Mouse (Mus musculus) embryonic facial prominence, embryonic 12.5 days (tissue): ENCODE results near the gene Il17rb. TPM values are rescaled to one million over a fixed set of nuclear protein-coding genes. Genes with fewer than 3 reads are reported as not detected.

Experiments
- ATAC-seq: fragments of 200-750 bp; cut with Nextera tagmentation; 2 replicates; pipeline ENCODE4 v1.8.0; 2017; ENCODE audit not compliant: insufficient number of reproducible peaks, insufficient read depth, low FRiP score, low TSS enrichment
- H3K27ac ChIP-seq: fragments of 300-500 bp; sonication (generic); 2 replicates; pipeline ENCODE4 v1.5.1; 2016; ENCODE audit warnings: mild to moderate bottlenecking
- H3K27me3 ChIP-seq: fragments of 300-500 bp; sonication (generic); 2 replicates; pipeline ENCODE4 v1.6.1; 2016; ENCODE audit warnings: mild to moderate bottlenecking, moderate library complexity
- H3K36me3 ChIP-seq: fragments of 300-500 bp; sonication (generic); 2 replicates; pipeline ENCODE4 v1.6.1; 2016; ENCODE audit warnings: mild to moderate bottlenecking
- H3K4me1 ChIP-seq: fragments of 300-500 bp; sonication (generic); 2 replicates; pipeline ENCODE4 v1.6.1; 2016
- H3K4me2 ChIP-seq: fragments of 300-500 bp; sonication (generic); replicated peaks from 2 replicates; pipeline ENCODE4 v1.6.1; 2016; ENCODE audit warnings: mild to moderate bottlenecking, moderate library complexity
- H3K4me3 ChIP-seq: fragments of 300-500 bp; sonication (generic); 2 replicates; pipeline ENCODE4 v1.5.1; 2016; ENCODE audit warnings: mild to moderate bottlenecking
- H3K9ac ChIP-seq: fragments of 300-500 bp; sonication (generic); 2 replicates; pipeline ENCODE4 v1.6.1; 2016; ENCODE audit warnings: mild to moderate bottlenecking, moderate library complexity
- H3K9me3 ChIP-seq: fragments of 300-500 bp; sonication (generic); 2 replicates; pipeline ENCODE4 v1.6.1; 2016; ENCODE audit warnings: mild to moderate bottlenecking, moderate library complexity
- WGBS: fragments of 180-500 bp; shearing (Covaris S2); methylation state at CpG from one replicate; pipeline ENCODE4 v1.1.7; 2016; 5-methylcytosine and 5-hydroxymethylcytosine counted together
- polyA plus RNA-seq: library from polyadenylated mRNA; unstranded; fragments of >200 nt; fragmentation: Nextera tagmentation; extraction: Ambion mirVana; gene quantifications from 2 replicates; pipeline ENCODE4 v1.2.1, GENCODE M21; 2016

The Il17rb gene
- polyA plus RNA-seq, 1 experiment from 2014 or later: 0.63 TPM

DNA sequence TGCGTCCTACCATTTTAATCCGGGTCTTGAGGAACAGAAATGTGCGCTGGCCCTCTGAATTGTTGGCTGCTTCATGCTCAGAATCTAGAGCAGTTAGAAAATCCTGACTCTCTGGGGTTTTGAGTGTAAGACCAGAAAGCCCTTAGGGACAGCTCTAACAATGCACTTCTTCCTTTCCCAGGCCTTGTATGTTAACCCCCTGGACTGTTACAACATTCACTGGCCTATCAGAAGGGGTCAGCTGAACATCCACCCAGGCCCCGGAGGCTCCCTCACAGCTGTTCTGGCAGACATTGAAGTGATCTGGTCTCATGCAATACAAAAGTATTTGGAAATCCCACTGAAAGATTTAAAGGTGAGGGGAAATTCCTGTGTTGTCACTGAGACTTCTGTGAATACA is 22.6 kb downstream of the Il17rb start:
- Histone ChIP-seq H3K27ac (no peak overlapping the region), H3K4me3 (no peak overlapping the region), H3K9ac (no peak overlapping the region), H3K9me3 (0 out of 2 replicates have a peak, but pooled peaks cover 1% of the 10 kb centered on the region), H3K36me3 (peaks cover 99% of the 10 kb centered on the region), H3K4me1 (no peaks in the 10 kb centered on the region), H3K27me3 (no peaks in the 10 kb centered on the region), H3K4me2 (no peak overlapping the region)
- ATAC-seq: no peak
- 93% methylated on average over 4 of the region's 4 CpGs for WGBS

DNA sequence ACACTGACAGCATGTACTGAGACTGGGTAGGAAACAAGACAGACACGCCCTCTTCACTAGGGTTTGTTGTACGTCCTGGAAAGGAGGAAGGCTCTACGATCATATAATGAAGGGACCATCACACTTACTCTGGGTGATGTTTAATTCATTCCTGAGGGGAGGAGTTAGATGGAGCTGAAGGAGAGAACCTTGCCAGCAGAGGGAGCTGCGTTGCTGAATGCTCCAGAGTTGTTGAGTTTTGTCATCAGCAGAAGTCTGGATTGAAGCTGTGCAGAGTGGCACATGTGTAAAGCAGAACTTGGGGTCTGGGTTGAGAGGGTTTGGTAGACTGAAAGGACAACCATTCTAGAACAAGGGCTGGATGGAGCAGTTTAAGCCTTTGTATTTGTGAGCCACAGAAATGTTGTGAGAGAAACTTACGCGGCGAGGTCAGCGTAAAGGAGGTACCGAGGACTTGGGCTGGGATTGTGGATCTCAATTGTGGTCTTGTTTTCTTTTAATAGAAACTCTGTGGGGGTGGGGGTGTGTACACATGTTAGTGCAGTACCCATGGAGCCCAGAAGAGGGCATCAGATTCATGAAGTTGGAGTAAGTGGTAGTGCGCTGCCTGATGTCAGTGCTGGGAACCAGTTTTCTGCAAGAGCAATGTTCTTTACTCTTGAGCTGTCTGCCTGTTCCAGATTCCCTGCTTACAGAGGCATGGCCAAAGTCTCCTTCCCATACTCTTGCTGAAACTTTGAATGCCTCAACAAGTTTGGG is 28.1 kb downstream of the Il17rb start:
- 0 out of 2 replicates have a peak, but pooled peaks cover 6% of the 10 kb centered on the region for H3K9me3 ChIP-seq
- no peak for ATAC-seq
- peaks cover 59% of the 10 kb centered on the region for H3K36me3 ChIP-seq
- WGBS: 95% methylated on average over 10 of the region's 10 CpGs
- H3K27ac ChIP-seq: no peak overlapping the region
- H3K27me3 ChIP-seq: no peaks in the 10 kb centered on the region
- H3K4me3 ChIP-seq: no peak overlapping the region
- peaks cover 9% of the 10 kb centered on the region; the same call in 1 of the 2 replicates for H3K4me1 ChIP-seq
- no peak overlapping the region for H3K9ac ChIP-seq
- no peak overlapping the region for H3K4me2 ChIP-seq

DNA sequence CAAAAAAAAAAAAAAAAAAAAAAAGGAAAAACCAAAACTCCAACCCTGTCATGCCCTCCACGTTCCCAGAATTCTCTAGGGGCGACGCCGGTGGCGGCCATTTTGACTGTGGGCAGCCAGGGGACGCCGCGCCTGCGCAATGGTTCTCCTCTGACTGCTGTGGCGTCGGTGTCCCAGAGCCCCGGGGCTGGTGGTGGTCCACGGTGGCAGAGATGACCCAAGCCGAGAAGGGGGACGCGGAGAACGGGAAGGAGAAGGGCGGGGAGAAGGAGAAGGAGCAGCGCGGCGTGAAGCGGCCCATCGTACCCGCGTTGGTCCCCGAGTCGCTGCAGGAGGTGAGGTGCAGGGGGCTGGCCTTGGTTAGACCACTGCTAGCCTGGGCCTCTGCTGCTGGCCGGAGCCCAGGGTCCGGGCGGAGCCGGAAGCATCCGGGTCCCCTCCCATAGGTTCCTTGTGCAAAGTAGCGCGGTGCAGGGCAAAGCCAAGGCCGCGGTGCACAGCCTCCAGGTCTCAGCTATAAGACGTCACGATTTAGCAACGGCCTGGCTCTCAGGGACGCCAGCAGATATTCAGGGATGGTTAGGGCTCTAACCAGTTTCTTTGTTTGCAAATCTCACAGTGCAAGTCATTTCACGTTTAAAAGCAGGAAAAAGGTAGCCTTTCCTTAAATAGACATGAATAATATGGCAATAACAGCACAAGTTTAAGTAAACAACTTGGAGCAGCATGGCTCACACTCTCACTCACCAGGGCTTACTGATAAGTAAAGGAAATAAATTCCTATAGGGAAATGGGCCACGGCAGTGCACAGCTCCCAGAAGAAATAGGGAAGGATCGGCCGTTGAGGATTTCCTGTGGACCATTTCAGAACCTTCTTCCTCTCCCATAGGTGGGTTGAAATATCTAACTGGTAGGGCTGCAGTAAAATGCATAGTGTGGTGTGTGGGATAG is 30.2 kb downstream of the Il17rb start, which contains the start of gene Actr8:
Gene Actr8 (plus strand): TSS at position 84 of the 951 bp plus-strand sequence.
- H3K9me3 ChIP-seq: 0 out of 2 replicates have a peak, but pooled peaks cover 6% of the 10 kb centered on the region

DNA sequence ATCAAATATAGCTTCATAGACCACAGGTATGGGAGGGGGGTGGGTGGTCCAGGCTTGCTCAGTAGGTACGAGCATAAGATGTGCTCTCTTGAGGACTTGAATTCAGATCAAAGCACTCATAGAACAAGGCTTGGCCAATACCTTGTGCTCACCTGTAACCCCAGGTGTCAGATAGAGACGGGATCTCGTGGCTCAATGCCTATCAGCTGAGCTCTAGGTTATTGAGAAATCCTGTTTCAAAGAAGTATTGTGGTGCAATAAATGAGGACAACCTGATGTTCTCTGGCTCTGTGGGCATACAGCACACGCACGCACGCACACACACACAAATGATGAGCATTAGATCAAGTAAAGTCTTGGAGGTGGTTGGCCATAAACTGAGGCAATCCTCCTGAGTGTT is 31.8 kb downstream of the Il17rb start:
- Histone ChIP-seq H3K4me1 (peaks cover 9% of the 10 kb centered on the region; the same call in 1 of the 2 replicates), H3K27ac (no peak overlapping the region), H3K4me3 (no peak overlapping the region), H3K9me3 (0 out of 2 replicates have a peak, but pooled peaks cover 6% of the 10 kb centered on the region), H3K9ac (no peak overlapping the region), H3K36me3 (peaks cover 54% of the 10 kb centered on the region), H3K27me3 (no peaks in the 10 kb centered on the region), H3K4me2 (no peak overlapping the region)
- WGBS: 93% methylated on average over 6 of the region's 6 CpGs
- no peak for ATAC-seq

More for the DNA sequence above, 30.2 kb downstream of the Il17rb start, which contains the start of gene Actr8:
- H3K9ac ChIP-seq: peak within 1 kb of the TSS; percentile 85
- peaks cover 9% of the 10 kb centered on the region; the same call in 1 of the 2 replicates for H3K4me1 ChIP-seq
- H3K27ac ChIP-seq: peak within 1 kb of the TSS; percentile 89
- WGBS: 2% methylated on average over 44 of the region's 44 CpGs
- peak; percentile 95 for ATAC-seq
- H3K4me2 ChIP-seq: peak within 1 kb of the TSS; percentile 72
- peaks cover 54% of the 10 kb centered on the region for H3K36me3 ChIP-seq
- no peaks in the 10 kb centered on the region for H3K27me3 ChIP-seq
- peak within 1 kb of the TSS; percentile 79 for H3K4me3 ChIP-seq

DNA sequence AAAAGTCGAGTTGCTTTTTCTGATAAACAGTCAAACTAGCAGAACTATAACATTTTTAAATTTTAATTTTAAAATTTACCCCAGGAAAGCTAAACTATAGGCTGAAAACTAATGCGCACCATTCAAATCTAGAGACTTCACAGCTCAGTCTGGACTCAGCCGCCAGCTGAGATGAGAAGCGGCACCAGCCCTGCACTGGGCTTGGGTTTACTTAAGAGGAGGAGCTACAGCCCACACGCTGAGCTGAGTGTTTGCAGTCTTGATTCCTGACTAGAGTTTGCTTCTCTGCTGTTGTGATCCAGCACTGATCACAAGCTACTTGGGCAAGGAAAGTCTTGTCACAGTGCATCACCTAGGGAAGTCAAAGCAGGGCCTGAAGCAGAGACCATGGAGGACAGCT is 36.7 kb downstream of the Il17rb start:
- H3K4me1 ChIP-seq: peaks cover 10% of the 10 kb centered on the region
- no peak overlapping the region for H3K4me3 ChIP-seq
- no peaks in the 10 kb centered on the region for H3K27me3 ChIP-seq
- no peak overlapping the region for H3K4me2 ChIP-seq
- 83% methylated on average over 5 of the region's 5 CpGs for WGBS
- ATAC-seq: no peak
- H3K36me3 ChIP-seq: peaks cover 50% of the 10 kb centered on the region
- H3K9me3 ChIP-seq: no peaks in the 10 kb centered on the region
- no peak overlapping the region for H3K9ac ChIP-seq
- no peak overlapping the region for H3K27ac ChIP-seq

DNA sequence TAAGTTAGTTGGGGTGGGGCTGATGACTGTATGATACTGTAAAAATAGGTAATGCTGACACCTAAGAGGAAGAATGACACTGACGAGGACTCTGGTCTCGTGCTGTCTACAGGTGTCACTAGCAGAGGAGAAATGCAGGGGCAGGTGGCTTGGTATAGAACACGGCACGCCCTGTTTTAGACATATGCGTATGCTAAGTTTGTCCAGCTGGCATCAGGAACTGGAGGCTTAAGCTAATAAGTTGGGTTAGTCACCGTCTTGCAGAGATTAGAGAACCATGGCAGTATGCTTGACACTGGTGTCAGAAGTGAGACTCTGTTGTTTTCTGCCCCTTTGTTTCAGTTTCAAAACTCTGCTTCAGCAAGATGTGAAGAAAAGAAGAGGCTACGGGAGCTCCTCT is 37.2 kb downstream of the Il17rb start:
- no peak overlapping the region for H3K4me3 ChIP-seq
- no peak overlapping the region for H3K9ac ChIP-seq
- H3K9me3 ChIP-seq: no peaks in the 10 kb centered on the region
- no peak overlapping the region for H3K4me2 ChIP-seq
- H3K27ac ChIP-seq: no peak overlapping the region
- H3K36me3 ChIP-seq: peaks cover 50% of the 10 kb centered on the region
- ATAC-seq: no peak
- WGBS: 94% methylated on average over 7 of the region's 7 CpGs
- peaks cover 10% of the 10 kb centered on the region for H3K4me1 ChIP-seq
- no peaks in the 10 kb centered on the region for H3K27me3 ChIP-seq

DNA sequence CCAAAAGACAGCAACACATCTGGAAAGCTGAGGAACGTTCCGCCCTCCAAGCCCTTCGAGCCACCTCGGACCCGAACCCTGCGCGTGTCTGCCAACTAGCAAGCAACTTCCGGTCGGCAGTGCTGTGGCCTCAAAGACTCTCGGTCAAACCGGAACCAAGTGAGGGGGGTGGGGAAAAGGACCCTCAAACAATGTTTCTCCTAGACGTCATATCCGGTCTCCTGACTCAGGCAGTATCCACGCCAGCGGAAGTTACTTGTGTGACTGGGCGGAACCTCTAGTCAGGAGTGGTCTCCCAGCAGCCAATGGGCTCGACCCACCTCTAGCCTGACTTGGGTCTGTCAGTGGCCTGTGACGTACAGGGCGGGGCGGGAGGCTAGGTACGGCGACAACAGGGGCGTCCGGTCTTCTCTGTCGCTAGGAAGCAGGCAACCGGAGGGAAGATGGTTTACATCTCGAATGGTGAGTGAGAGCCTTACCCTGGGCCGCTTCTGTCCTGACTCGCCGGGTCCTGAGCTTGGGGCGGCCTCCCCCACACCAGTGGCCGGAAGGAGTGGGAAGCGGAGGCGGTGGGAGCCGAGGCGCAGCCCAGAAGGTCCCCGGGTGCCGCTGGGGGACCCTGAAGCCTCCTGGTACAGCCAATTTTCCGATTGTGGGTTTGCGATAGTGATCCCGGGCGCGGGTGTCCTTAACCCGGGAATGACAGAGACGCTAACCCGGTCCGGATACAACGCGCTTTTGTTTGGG is 40.4 kb downstream of the Il17rb start, which contains the start of gene Selenok:
Gene Selenok (plus strand): TSS at position 234 of the 747 bp plus-strand sequence.
- whole genome bisulfite sequencing: under 1% methylated on average over 49 of the region's 49 CpGs
- peak; percentile 100 for ATAC-seq
- H3K27me3 ChIP-seq: no peaks in the 10 kb centered on the region

DNA sequence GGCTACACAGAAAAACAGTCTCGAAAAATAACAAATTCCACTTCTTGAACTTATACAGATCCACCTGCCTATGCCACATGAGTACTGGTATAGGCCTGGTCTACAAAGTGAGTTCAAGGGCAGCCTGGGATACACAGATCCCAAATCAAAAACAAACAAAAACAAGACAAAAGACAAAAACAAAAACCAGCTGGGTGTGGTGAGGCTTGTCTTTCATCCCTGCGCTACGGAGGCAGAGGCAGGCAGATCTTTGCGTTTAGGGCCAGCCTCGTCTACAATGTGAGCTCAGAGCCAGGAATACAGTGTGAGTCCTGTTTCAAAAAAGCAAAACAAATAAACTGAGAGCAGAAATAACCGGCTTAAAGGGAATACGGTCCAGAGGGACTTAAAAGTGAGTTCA is 41.1 kb downstream of the Il17rb start:
- Histone ChIP-seq H3K9ac (peak overlapping the region; percentile 50), H3K27me3 (no peaks in the 10 kb centered on the region), H3K4me1 (peaks cover 10% of the 10 kb centered on the region), H3K4me2 (peak overlapping the region; percentile 73), H3K36me3 (peaks cover 21% of the 10 kb centered on the region), H3K4me3 (peak overlapping the region; percentile 92), H3K9me3 (no peaks in the 10 kb centered on the region), H3K27ac (0 out of 2 replicates have a peak overlapping the region, but pooled peaks have one; percentile 63)
- WGBS: 60% methylated on average over 7 of the region's 7 CpGs
- peak; percentile 3; the same call in 1 of the 2 replicates for ATAC-seq

More for the DNA sequence above, 40.4 kb downstream of the Il17rb start, which contains the start of gene Selenok:
- Histone ChIP-seq H3K27ac (peak within 1 kb of the TSS; percentile 76), H3K4me2 (peak within 1 kb of the TSS; percentile 73), H3K4me3 (peak within 1 kb of the TSS; percentile 92), H3K4me1 (peaks cover 10% of the 10 kb centered on the region), H3K9ac (peak within 1 kb of the TSS; percentile 87), H3K36me3 (peaks cover 28% of the 10 kb centered on the region), H3K9me3 (no peaks in the 10 kb centered on the region)

DNA sequence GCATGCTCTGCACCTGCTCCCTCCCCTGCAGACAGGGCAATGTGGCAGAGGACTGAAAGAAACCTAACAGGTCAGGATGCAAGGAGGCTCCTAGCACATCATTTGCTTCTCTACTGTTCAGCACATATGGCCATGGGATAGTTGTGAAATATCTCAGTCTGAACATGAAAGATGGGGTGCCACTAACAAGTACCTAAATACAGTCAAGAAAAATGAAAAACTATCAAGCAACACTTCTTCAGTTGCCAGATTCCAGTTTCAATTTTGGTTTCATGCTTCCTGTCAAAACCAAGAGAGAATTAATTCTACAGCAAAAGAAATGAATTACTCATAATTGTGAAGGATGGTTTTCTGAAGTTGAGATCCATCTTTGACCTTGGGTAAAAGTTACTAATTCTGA is 51.3 kb downstream of the Il17rb start:
- Histone ChIP-seq H3K4me2 (no peak overlapping the region), H3K9ac (no peak overlapping the region), H3K27ac (no peak overlapping the region), H3K4me3 (no peak overlapping the region), H3K27me3 (no peaks in the 10 kb centered on the region), H3K36me3 (no peaks in the 10 kb centered on the region), H3K4me1 (no peaks in the 10 kb centered on the region), H3K9me3 (no peaks in the 10 kb centered on the region)
- no peak for ATAC-seq

DNA sequence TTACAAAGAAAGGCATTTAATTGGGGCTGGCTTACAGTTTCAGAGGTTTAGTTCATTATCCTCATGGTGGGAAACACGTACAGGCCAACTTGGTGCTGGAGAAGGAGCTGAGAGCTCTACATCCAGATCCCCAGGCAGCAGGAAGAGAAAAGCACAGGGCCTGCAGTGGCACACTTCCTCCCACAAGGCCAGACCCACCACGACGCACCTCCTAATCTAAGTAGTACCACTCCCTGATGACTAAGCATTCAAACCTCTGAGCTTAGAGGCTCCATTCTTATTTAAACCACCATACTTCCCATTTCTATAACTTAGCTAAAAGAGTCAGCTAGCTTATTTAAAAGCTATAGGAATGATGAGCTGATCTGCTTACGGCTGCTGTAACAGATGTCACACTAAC is 57.9 kb downstream of the Il17rb start:
- Histone ChIP-seq H3K9me3 (no peaks in the 10 kb centered on the region), H3K4me2 (no peak overlapping the region), H3K27me3 (no peaks in the 10 kb centered on the region), H3K36me3 (no peaks in the 10 kb centered on the region), H3K9ac (no peak overlapping the region), H3K27ac (no peak overlapping the region), H3K4me1 (no peaks in the 10 kb centered on the region), H3K4me3 (no peak overlapping the region)
- WGBS: 80% methylated on average over 4 of the region's 4 CpGs
- no peak for ATAC-seq

DNA sequence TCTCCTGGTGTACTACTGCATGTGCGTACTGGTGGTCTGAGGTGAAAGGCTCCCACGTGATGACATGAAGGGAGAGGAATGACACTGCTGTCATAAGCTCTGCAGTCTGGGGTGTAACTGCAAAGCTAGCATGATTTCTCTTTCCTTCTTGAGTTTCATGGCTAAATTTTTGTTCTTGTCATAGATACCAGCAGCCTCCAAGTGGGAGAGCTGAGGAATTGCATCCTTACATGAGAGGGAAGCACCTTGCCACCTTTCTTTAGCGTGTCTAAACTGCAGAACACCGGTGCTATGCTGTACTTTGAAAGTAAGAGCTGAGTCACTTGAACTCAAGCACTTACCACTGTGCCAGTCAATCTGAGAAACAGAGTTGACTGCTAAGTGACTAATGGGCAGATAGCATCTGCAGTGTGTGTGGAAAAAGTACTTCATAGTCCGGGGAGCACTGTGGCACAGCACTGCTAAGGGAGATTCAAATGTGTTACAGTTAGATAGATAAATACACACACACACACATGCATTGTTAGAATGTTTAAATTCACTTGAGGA is 61.9 kb downstream of the Il17rb start:
- H3K36me3 ChIP-seq: no peaks in the 10 kb centered on the region
- WGBS: 76% methylated on average over 5 of the region's 5 CpGs
- H3K4me1 ChIP-seq: no peaks in the 10 kb centered on the region
- no peaks in the 10 kb centered on the region for H3K27me3 ChIP-seq
- H3K4me2 ChIP-seq: no peak overlapping the region
- no peak overlapping the region for H3K9ac ChIP-seq
- no peak overlapping the region for H3K4me3 ChIP-seq
- H3K27ac ChIP-seq: no peak overlapping the region
- no peaks in the 10 kb centered on the region for H3K9me3 ChIP-seq
- no peak for ATAC-seq
